Mouse (Mus musculus) right cerebral cortex, adult 18-20 months (tissue): ENCODE measurements around the gene Flt3l.
"Not testable (repeated sequence)": the region's sequence is repeated elsewhere in the genome, so short reads cannot be mapped to it uniquely, and the experiment has no call there.

Experiments
- DNase-seq: peaks from one replicate; pipeline ENCODE4 v3.0.0; 2022; ENCODE audit warnings: mixed read lengths

Gene Flt3l

DNA sequence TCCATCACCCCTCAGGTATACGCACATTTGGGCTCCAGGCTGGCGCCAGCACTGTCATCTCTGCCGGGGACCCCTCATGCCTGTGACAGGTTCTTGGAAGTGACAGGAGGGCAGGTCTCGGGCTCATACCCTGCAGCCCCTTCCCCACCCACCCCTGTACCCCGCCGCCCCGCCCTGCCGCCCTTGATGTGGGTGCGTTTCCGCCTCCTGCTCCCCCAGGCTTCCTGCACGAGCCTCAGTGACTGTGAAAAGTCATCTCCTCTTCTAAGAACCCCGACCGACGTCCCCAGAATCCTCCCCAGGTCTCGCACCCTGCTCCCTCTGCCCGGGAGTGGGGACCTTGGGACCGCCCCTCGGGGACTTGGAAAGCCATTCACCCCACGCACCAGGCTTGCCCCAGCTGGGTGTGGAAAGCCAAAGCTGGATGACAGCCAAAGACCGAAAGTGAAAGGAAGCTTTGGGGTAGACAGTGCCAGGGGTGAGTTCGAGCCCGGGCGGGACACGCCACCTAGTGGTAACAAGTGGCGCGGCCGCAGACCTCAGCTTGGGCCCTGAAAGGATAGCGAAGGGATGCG is at the start of gene Flt3l, which contains the start of gene Gm45713:
TSS of gene Flt3l (minus strand) at position 440 of the 575 bp plus-strand sequence.
TSS of gene Gm45713 (minus strand) at position 239 of the 575 bp plus-strand sequence.
- peak; percentile 89 for DNase-seq

DNA sequence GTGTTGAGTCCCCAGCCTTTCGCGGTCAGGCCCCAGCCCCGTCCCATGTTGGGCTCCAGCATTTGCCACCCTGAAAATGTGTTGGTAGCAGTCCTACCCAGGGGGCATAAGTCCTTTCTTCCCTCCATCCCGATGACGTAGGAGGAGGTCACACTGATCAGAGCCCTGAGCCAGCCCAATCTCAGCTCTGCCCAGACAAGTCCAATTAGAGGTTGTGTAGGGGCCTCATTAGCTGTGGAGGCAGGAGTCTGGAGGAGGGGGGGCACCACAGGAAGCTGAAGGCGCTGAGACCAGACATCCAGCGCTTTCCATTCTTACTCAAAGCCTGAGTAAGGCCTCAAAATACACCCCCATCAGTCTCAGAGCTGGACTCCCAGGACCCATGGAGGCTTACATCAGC is 49.7 kb upstream of the Flt3l start:
- no peak for DNase-seq

DNA sequence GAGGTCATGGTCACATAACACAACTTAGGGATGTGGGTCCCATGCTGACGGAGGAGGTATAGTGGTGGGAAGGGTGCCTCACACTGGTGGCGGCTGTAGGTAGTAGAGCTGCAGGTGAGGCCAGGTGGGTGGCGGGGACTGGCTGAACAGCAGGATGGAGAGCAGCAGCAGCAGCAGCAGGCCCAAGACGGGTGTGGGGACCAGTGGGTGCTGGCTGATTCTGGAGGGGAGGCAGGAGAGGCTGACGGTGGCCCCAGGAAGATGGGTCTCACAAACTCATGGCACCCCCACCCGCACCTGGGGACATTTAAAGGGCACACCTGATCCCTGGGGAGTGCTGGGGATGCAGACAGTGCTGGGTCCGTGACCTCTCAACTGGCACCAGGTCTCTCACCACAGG is 47.4 kb upstream of the Flt3l start:
- DNase-seq: no peak

DNA sequence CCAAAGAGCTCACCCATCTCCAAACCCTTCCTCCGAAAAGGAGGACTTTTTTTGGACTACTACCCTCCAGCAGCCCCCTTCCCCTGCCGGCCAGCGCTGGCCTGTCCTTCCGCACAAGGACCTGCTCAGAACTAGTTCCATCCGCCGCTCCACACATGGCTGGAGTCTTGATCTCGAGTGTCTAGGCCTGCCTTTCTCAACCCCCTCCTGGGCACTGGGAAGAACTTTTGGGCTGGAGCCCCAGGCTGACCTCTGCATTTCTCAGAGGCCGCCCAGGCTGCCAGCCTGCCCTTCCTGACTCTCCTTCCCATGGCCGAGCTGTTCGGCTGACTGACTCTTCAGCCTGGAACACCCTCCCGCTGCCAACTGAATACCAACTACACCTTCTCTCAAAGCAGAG is 46.4 kb upstream of the Flt3l start:
- DNase-seq: no peak

DNA sequence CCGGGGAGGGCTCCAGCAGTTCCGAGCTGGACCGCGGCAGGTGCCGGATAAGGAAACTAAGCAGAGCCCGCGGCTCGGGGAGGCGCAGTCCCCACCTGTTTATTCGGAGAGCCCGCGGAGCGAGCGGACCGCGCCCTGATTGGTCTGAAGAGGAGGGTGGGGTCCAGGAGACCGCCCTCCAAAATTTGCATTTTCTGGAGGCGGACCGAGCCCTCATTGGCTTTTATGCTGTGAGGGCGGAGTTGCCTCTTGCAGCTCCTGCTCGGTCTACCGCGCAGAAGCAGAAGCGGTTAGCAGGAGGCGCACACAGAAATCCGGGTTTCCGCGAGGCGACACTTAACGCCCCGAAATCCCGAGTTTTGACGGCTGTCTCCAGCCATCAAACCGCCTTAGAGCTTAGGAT is 46.0 kb upstream of the Flt3l start:
- DNase-seq: peak; percentile 92

- no peak for DNase-seq
Observed at GRCm38 (mm10) chr7:45181540-45181939, 45.3 kb upstream of the Flt3l start.

- DNase-seq: no peak
Observed at GRCm38 (mm10) chr7:45180896-45181477, 44.8 kb upstream of the Flt3l start, which contains the start of gene Pth2. Pth2 (plus strand) TSS chr7:45180995.

DNA sequence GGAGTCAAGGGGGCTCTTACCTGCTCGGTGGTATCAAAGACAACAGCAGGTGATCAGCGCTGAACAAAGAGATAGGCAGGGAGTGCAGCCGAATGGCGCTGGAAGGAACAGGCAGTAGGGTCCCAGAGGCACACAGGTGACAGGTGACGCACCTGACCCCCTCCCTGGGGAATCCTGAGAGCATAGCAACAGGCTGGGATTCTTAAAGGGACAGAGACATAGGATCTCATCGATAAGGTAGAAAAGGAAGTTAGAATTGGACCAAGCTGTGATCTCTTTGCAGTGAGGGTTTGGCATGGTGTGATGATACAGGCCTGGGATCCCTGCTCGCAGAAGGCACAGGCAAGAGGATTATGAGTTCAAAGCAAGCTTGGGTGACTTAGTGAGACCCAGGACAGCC is 43.2 kb upstream of the Flt3l start, which contains the start of gene Gfy:
TSS of gene Gfy (minus strand) at position 101 of the 400 bp plus-strand sequence.
- no peak for DNase-seq

- DNase-seq: no peak
Observed at GRCm38 (mm10) chr7:45178550-45178949, 42.3 kb upstream of the Flt3l start.

GRCm38 (mm10) chr7:45176356-45176755 is 40.1 kb upstream of the Flt3l start:
- no peak for DNase-seq

DNA sequence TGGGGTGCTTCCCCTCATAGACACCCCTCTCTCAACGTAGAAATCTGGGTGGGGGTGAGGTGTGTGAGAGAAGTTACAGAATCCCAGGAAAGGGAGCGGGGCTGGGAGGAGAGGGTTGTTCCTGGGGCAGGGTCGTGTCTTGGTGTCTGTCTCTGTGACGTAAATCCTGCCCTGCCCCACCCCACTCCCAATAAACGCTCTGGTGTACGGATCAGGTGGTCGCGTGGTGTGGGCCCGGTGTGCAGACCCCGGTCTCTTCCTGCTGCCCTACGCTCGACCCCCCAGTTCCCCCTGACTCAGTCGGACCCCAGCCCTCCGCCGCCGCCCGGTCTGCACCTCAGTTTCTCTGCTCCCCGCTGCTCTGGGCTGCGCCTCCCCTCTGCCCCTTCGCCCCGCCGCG is 39.7 kb upstream of the Flt3l start:
- DNase-seq: no peak

DNA sequence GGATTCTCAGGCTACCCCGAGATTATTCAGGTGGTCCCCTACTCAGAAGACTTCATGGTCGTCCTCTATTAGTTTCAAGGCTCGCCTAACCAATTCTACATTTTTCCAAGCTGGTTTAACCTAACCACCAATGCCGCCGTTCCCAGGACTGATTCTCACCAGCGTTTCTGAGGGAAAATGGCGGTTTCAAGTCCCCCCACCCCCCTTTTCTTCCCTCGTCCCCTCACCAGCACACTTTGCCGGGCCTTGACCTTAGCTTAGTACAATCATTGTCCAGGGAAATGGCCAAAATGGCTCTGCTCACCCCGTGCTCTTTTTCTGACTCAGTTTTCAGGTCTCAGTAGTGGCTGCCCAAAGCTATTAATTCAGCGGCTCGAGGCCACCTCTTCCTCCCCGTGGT is 39.2 kb upstream of the Flt3l start:
- DNase-seq: no peak

GRCm38 (mm10) chr7:45174567-45175280 is 38.5 kb upstream of the Flt3l start:
- DNase-seq: no peak

- DNase-seq: not testable (repeated sequence)
Observed at GRCm38 (mm10) chr7:45173772-45174171, 37.5 kb upstream of the Flt3l start.

GRCm38 (mm10) chr7:45172974-45173373 is 36.7 kb upstream of the Flt3l start:
- DNase-seq: no peak

DNA sequence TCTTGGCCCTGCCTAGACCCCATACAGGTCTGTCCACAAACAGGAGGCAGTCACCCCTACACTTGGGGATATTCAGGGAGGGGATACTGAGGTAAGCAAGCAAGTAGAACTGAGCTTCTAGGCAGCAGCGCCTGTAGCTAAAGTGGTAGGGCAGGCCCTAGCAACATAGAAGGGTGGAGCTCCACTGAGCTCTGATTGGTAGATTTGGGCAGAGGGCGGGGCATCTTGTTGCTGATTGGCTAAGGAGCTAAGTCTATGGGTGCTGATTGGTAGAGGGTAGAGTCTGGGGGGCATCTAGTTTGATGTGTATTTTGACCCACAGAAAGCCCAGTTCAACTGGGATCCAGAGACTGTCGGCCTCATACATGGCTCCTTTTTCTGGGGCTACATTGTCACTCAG is 33.3 kb upstream of the Flt3l start:
- DNase-seq: peak; percentile 65

DNA sequence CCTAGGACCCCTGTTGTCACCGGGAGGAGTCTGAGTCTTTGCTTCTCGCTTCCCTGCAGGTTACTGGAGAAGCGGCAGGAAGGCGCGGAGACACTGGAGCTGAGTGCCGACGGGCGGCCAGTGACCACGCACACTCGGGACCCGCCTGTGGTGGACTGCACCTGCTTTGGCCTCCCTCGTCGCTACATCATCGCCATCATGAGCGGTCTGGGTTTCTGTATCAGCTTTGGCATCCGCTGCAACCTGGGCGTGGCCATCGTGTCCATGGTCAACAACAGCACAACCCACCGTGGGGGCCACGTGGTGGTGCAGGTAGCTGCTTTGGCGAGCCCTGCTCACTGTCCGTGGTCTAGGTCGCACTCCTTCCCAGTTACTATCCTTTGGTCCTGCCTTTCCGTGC is 32.4 kb upstream of the Flt3l start:
- no peak for DNase-seq

DNA sequence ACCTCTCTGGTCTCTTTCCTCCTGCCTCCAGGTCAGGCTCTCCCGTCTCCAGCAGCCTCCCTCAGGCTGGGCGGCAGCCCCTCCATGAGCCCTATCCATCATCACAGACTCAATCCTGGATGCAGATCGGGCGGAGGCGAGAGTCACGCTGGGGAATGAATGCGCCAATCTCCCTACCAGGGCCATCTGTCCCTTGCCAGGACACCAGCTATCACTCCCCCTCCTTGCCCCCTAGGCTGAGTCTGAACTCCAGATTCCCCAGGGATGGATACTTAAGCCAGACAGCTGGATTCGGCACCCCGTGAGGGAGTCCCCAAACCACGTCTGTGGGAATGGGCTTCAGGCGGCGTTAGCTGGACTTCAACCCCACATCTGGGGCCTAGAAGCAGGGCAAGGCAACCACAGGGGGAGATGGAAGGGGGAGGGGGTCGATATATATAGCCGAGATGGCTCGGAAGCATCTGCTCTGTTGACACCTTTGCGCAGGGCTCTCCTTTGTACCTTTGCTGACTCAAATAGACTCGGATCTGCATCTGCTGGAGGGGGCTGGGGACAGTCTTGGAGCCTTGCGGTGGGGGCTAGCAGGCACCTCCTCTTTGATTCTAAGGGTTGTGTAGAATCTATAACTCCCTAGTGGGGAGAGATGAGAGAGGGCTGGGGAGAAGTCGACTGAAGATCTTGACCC is 31.7 kb upstream of the Flt3l start:
- peak; percentile 73 for DNase-seq

DNA sequence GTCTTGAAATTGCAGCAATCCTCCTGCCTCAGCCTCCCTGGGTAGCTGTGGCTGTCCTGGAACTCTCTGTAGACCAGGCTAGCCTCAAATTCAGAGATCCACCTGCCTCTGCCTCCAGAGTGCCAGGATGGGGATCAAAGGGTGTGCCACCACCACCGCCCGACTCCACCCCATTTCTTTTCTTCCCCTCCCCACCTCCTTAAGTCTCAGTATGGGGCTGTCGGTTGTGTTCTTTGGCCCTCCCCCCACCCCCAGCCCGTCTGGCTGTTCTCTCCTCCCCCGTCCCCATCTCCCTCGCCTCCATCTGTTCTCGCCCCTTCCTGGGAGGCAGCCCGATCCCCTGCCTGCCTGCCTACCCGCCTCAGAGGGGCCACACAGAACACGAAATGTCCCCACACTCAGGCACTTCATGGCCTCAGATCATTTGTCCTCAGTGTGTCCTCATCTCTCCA is 30.7 kb upstream of the Flt3l start:
- peak; percentile 73 for DNase-seq

DNA sequence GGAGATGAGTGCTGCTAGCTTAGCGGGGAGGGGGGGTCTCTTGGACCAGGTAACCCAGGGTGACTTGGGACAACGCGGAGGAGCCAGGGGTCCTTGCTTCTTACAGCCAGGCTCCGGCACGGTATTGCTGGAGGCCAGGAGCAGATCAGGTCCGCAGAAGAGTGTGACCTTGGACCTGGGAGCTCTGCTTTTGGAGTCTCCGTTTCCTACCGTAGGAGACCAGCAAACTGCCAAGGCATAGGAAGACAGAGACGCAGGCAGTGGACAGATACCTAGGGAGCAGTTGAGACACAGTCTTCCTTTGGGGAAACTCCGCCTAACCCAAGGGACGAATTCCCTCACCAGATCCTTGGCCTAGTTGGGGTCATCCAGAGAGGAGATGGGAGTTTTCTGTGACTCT is 29.5 kb upstream of the Flt3l start:
- DNase-seq: no peak

GRCm38 (mm10) chr7:45164833-45165232 is 28.6 kb upstream of the Flt3l start:
- DNase-seq: peak; percentile 32

GRCm38 (mm10) chr7:45163735-45164490 is 27.7 kb upstream of the Flt3l start, which contains the start of gene Slc17a7:
Slc17a7 (plus strand) TSS chr7:45163949.
- DNase-seq: peak; percentile 67
